Mouse (Mus musculus) ES-Bruce4 (cell line): ENCODE results near the gene Slc38a7.

Source experiments
- CTCF ChIP-seq: IDR thresholded peaks from one replicate; pipeline ENCODE4 v1.8.1; 2011; ENCODE audit warnings: low read depth, low read length
- EP300 ChIP-seq: IDR thresholded peaks from 2 replicates; pipeline ENCODE4 v1.6.1; 2011; ENCODE audit warnings: low read depth, low read length; ENCODE audit not compliant: insufficient read depth
- POLR2A ChIP-seq: IDR thresholded peaks from one replicate; pipeline ENCODE4 v1.8.1; 2011; ENCODE audit warnings: low read length; ENCODE audit not compliant: insufficient read depth

DNA sequence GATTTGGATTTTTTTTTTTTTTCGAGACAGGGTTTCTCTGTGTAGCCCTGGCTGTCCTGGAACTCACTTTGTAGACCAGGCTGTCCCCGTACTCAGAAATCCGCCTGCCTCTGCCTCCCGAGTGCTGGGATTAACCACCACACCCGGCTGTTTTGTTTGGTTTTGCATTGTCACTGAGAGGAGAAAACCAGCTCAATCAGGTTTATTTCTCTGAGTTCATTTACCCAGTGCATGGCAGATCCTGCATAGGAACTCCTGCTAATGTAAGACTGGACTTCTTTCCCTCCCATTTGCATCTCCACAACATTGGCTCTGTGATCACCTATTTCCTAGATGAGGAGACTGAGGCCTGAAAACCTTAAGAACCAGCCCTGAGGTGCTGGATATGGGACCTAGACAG, 31.2 kb downstream of the Slc38a7 start:
- no peak for TF ChIP-seq POLR2A
- no peak for TF ChIP-seq CTCF
- no peak for TF ChIP-seq EP300
